Mouse (Mus musculus) brain, embryonic 14.5 days (tissue): ENCODE results near the gene Mybphl.

ENCODE experiments used
- CTCF ChIP-seq: fragments of 200-500 bp; IDR thresholded peaks from 2 replicates; pipeline ENCODE4 v1.5.1; 2012; ENCODE audit warnings: inconsistent platforms, mild to moderate bottlenecking, moderate library complexity, borderline replicate concordance; ENCODE audit not compliant: insufficient read depth, insufficient read length; ENCODE audit errors: extremely low read depth
- POLR2A ChIP-seq: fragments of 200-500 bp; IDR thresholded peaks from 2 replicates; pipeline ENCODE4 v1.6.1; 2012; ENCODE audit warnings: mild to moderate bottlenecking, inconsistent platforms, borderline replicate concordance; ENCODE audit not compliant: poor library complexity, insufficient read depth, insufficient read length, severe bottlenecking; ENCODE audit errors: extremely low read depth

- TF ChIP-seq POLR2A = no peak
- TF ChIP-seq CTCF = no peak
Measured at GRCm38 (mm10) chr3:108367828-108368227, 3.1 kb downstream of the Mybphl start.
